Mouse (Mus musculus) mature B cell (primary cell): ENCODE measurements around the gene Sez6.

Source experiments
- in situ Hi-C: fragments of 300-500 bp; cut with MboI; formaldehyde crosslinking; loops from 2 replicates; pipeline ENCODE4 v1.14.3; 2019

Sez6 gene

GRCm38 (mm10) chr11:77980281-77981204 lies 49.9 kb downstream of the Sez6 start:
- in situ Hi-C loops, result no loop called here

GRCm38 (mm10) chr11:77981609-77982440 lies 51.2 kb downstream of the Sez6 start:
- in situ Hi-C loops, result no loop called here

GRCm38 (mm10) chr11:77982441-77982905 lies 51.9 kb downstream of the Sez6 start, which contains the start of gene Phf12:
Phf12 (plus strand) TSS chr11:77982754.
- in situ Hi-C loops, result no loop called here

GRCm38 (mm10) chr11:77983191-77983936 lies 52.8 kb downstream of the Sez6 start:
- in situ Hi-C loops, result no loop called here

- in situ Hi-C loops, result no loop called here
Observed at GRCm38 (mm10) chr11:77983937-77984835, 53.6 kb downstream of the Sez6 start.

- in situ Hi-C loops, result no loop called here
Observed at GRCm38 (mm10) chr11:77984836-77985231, 54.2 kb downstream of the Sez6 start.

- in situ Hi-C loops, result no loop called here
Observed at GRCm38 (mm10) chr11:77985541-77986065, 55.0 kb downstream of the Sez6 start.

GRCm38 (mm10) chr11:77989071-77989690 lies 58.6 kb downstream of the Sez6 start:
- in situ Hi-C loops, result no loop called here

- in situ Hi-C loops, result no loop called here
Observed at GRCm38 (mm10) chr11:77995556-77995955, 65.0 kb downstream of the Sez6 start.

- in situ Hi-C loops, result no loop called here
Observed at GRCm38 (mm10) chr11:78006446-78006845, 75.8 kb downstream of the Sez6 start.

- in situ Hi-C loops, result no loop called here
Observed at GRCm38 (mm10) chr11:78019676-78020075, 89.1 kb downstream of the Sez6 start.

GRCm38 (mm10) chr11:78023607-78024006 lies 93.0 kb downstream of the Sez6 start:
- in situ Hi-C loops, result no loop called here
